Mouse (Mus musculus): ENCODE data around the gene Cnbp.

Cnbp gene

GRCm38 (mm10) chr6:87806028-87806427, 44.9 kb downstream of the Cnbp start:
- no peak for DNase-seq (ENCODE audit: low read depth, low spot score)

- no peak for DNase-seq (ENCODE audit: low read depth, low spot score)
Observed at GRCm38 (mm10) chr6:87805448-87805847, 45.5 kb downstream of the Cnbp start.

GRCm38 (mm10) chr6:87804886-87805285, 46.0 kb downstream of the Cnbp start:
- no peak for DNase-seq (ENCODE audit: low read depth, low spot score)

GRCm38 (mm10) chr6:87804036-87804435, 46.9 kb downstream of the Cnbp start:
- DNase-seq (ENCODE audit: low read depth, low spot score), result no peak

- no peak for DNase-seq (ENCODE audit: low read depth, low spot score)
Observed at GRCm38 (mm10) chr6:87802462-87802861, 48.4 kb downstream of the Cnbp start.

- DNase-seq (ENCODE audit: low read depth, low spot score), result no peak
Observed at GRCm38 (mm10) chr6:87799576-87799975, 51.3 kb downstream of the Cnbp start.

GRCm38 (mm10) chr6:87797321-87797720, 53.6 kb downstream of the Cnbp start:
- DNase-seq (ENCODE audit: low read depth, low spot score), result no peak

- DNase-seq (ENCODE audit: low read depth, low spot score), result no peak
Observed at GRCm38 (mm10) chr6:87796251-87796880, 54.5 kb downstream of the Cnbp start.

- no peak for DNase-seq (ENCODE audit: low read depth, low spot score)
Observed at GRCm38 (mm10) chr6:87795385-87796150, 55.3 kb downstream of the Cnbp start.

- DNase-seq (ENCODE audit: low read depth, low spot score), result no peak
Observed at GRCm38 (mm10) chr6:87793821-87794510, 56.9 kb downstream of the Cnbp start.

Data from forelimb bud, embryonic 11.5 days (tissue).